Mouse (Mus musculus) stomach, postnatal 0 days (tissue): ENCODE measurements around the gene Lgi2.
A peak's percentile ranks its signal among the peaks of the same experiment; 100 is the strongest.

Experiments used
- CTCF ChIP-seq: IDR thresholded peaks from 2 replicates; pipeline ENCODE4 v1.5.1; 2016; ENCODE audit warnings: antibody characterized with exemption, low read depth, mild to moderate bottlenecking, moderate library complexity
- EP300 ChIP-seq: optimal IDR thresholded peaks from 2 replicates; pipeline ENCODE3; 2016; ENCODE audit warnings: antibody characterized with exemption

DNA sequence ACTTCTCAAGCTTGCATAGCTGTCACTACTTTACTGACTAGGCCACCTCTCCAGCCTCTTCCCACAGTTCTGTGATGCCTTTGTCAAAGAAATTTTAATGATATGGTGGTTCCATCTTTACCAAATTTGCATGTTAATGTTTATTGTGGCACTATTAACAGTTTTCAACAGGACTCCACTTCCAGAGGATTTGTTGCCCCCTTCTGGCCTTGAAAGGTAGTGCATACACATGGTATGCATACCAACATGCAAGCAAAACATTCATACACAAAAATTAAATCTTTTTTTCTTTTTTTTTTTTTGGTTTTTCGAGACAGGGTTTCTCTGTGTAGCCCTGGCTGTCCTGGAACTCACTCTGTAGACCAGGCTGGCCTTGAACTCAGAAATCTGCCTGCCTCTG, 6.3 kb upstream of the Lgi2 start:
- peak; percentile 34; the same call in 1 of the 2 replicates for TF ChIP-seq CTCF
- TF ChIP-seq EP300 = no peak
